Mouse (Mus musculus) kidney, embryonic 15.5 days (tissue): ENCODE data around the gene Znrf1. TPM values are rescaled to one million over a fixed set of nuclear protein-coding genes. Genes with fewer than 3 reads are reported as not detected.

Source experiments
- ATAC-seq: fragments of 200-750 bp; cut with Nextera tagmentation; replicated peaks from 2 replicates; pipeline ENCODE4 v1.8.0; 2017; ENCODE audit warnings: moderate TSS enrichment; ENCODE audit not compliant: low FRiP score
- H3K27ac ChIP-seq: fragments of 300-500 bp; sonication (generic); 2 replicates; pipeline ENCODE4 v1.5.1; 2015; ENCODE audit warnings: mild to moderate bottlenecking, inconsistent platforms
- H3K27me3 ChIP-seq: fragments of 300-500 bp; sonication (generic); 2 replicates; pipeline ENCODE4 v1.6.1; 2015; ENCODE audit warnings: inconsistent platforms
- H3K36me3 ChIP-seq: fragments of 300-500 bp; sonication (generic); 2 replicates; pipeline ENCODE4 v1.6.1; 2015; ENCODE audit warnings: inconsistent platforms
- H3K4me1 ChIP-seq: fragments of 300-500 bp; sonication (generic); 2 replicates; pipeline ENCODE4 v1.6.1; 2015; ENCODE audit warnings: inconsistent platforms
- H3K4me2 ChIP-seq: fragments of 300-500 bp; sonication (generic); 2 replicates; pipeline ENCODE4 v1.6.1; 2015; ENCODE audit warnings: moderate library complexity, mild to moderate bottlenecking, inconsistent platforms
- H3K4me3 ChIP-seq: fragments of 300-500 bp; sonication (generic); replicated peaks from 2 replicates; pipeline ENCODE4 v1.5.1; 2015; ENCODE audit warnings: mild to moderate bottlenecking, inconsistent platforms
- H3K9ac ChIP-seq: fragments of 300-500 bp; sonication (generic); 2 replicates; pipeline ENCODE4 v1.6.1; 2015; ENCODE audit warnings: mild to moderate bottlenecking, inconsistent platforms
- H3K9me3 ChIP-seq: fragments of 300-500 bp; sonication (generic); replicated peaks from 2 replicates; pipeline ENCODE4 v1.6.1; 2016; ENCODE audit warnings: inconsistent platforms
- WGBS: fragments of 180-500 bp; shearing (Covaris S2); methylation state at CpG from one replicate; pipeline ENCODE4 v1.1.7; 2015; ENCODE audit warnings: mixed read lengths; 5-methylcytosine and 5-hydroxymethylcytosine counted together
- polyA plus RNA-seq: library from polyadenylated mRNA; unstranded; fragments of >200 nt; fragmentation: Nextera tagmentation; extraction: Ambion mirVana; gene quantifications from 2 replicates; pipeline ENCODE4 v1.2.1, GENCODE M21; 2015

The Znrf1 gene
- polyA plus RNA-seq, 1 experiment from 2014 or later: 28.6 TPM

DNA sequence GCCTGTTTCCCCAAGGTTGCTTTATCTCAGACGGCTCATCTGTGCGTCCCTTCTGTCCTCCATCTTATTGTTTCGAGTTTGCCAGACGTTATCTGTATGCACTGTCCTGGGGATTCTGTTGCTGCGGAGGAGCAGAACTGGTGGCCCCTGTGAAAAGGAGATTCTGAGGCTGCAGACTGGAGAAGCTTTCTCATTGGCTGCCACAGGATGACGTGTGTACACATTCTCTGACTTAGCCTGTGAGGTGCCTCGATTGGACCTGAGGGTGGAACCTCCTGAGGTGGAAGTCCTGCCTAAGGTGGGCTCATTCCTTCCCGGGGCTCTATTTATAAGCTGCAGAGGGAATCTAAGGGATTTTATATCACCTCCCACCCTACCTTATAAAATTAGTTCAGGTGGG is 37.7 kb downstream of the Znrf1 start:
- no peak overlapping the region for H3K27ac ChIP-seq
- H3K4me3 ChIP-seq: no peak overlapping the region
- peaks cover 35% of the 10 kb centered on the region for H3K4me1 ChIP-seq
- WGBS: 48% methylated on average over 8 of the region's 8 CpGs
- H3K4me2 ChIP-seq: no peak overlapping the region
- no peaks in the 10 kb centered on the region for H3K9me3 ChIP-seq
- H3K9ac ChIP-seq: no peak overlapping the region
- peaks cover 10% of the 10 kb centered on the region; the same call in 1 of the 2 replicates for H3K36me3 ChIP-seq
- ATAC-seq: peak; percentile 64
- H3K27me3 ChIP-seq: no peaks in the 10 kb centered on the region

DNA sequence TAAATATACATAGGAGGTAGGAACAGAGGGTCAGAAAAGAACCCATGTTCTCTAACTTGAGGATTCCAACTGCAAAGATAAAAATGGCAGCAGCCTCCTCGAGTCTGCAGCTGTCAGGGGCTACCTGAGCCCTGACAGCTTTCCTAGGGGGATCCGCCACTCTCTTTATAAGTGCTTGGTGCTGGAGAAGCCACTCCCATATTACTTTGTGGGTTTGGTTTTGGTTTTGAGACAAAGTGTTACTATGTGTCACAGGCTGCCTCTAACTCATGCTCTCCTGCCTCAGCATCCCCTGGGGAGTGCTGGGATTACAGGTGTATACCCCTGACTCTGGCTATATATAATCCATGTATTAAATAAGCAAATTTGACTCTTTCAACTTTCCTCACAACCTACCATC is 38.1 kb downstream of the Znrf1 start:
- Histone ChIP-seq H3K27ac (no peak overlapping the region), H3K4me2 (no peak overlapping the region), H3K9me3 (no peaks in the 10 kb centered on the region), H3K4me1 (peaks cover 35% of the 10 kb centered on the region), H3K4me3 (no peak overlapping the region), H3K9ac (no peak overlapping the region), H3K36me3 (peaks cover 12% of the 10 kb centered on the region; the same call in 1 of the 2 replicates), H3K27me3 (no peaks in the 10 kb centered on the region)
- no peak for ATAC-seq
- WGBS: 75% methylated on average over 2 of the region's 2 CpGs

DNA sequence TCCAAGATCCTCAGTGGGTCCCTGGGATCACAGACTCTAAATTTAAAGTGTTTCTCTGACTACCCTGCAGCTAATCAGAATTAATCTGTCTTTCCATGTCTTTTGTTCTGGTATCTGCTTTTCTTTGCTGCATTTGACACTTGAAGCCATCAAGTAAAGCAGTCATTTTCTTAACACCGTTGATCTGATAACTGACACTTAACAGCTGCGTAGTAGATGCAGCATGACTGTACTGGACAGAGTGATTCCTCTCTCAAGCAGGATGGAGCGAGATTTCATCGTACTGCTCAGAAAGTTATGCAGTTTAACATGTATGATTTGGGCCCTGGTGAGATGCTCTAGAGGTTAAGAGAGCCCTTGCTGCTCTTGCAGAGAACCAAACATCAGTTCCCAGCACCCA is 39.6 kb downstream of the Znrf1 start:
- WGBS: 93% methylated on average over 4 of the region's 4 CpGs
- 0 out of 2 replicates have a peak overlapping the region, but pooled peaks have one; percentile 13 for H3K27ac ChIP-seq
- no peak overlapping the region for H3K9ac ChIP-seq
- no peaks in the 10 kb centered on the region for H3K9me3 ChIP-seq
- no peak for ATAC-seq
- no peak overlapping the region for H3K4me2 ChIP-seq
- no peak overlapping the region for H3K4me3 ChIP-seq
- H3K36me3 ChIP-seq: peaks cover 12% of the 10 kb centered on the region; the same call in 1 of the 2 replicates
- peaks cover 33% of the 10 kb centered on the region for H3K4me1 ChIP-seq
- H3K27me3 ChIP-seq: no peaks in the 10 kb centered on the region

DNA sequence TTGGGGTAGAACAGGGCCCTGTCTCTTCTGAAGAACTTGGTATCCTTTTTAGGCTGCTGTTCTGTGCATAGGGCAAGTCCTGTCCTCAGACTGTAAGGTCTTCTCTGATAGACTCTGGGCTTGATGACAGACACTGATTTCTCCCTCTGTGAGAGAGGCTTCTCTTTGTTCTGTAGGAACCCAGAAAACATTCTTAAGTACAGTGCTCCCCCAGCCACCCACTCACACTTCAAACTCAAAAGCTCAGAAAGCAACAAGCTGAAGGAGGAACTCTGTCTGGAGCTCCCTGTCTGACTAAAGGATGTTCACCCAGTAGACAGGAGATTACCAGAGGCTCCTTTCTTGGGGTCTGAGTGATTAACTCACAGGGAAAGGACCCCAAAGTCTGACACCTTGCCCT is 40.6 kb downstream of the Znrf1 start:
- Histone ChIP-seq H3K9me3 (no peaks in the 10 kb centered on the region), H3K36me3 (peaks cover 15% of the 10 kb centered on the region; the same call in 1 of the 2 replicates), H3K4me1 (peaks cover 32% of the 10 kb centered on the region), H3K4me3 (no peak overlapping the region), H3K9ac (no peak overlapping the region), H3K27ac (peak overlapping the region; percentile 18; the same call in 1 of the 2 replicates), H3K27me3 (no peaks in the 10 kb centered on the region), H3K4me2 (no peak overlapping the region)
- ATAC-seq: no peak

DNA sequence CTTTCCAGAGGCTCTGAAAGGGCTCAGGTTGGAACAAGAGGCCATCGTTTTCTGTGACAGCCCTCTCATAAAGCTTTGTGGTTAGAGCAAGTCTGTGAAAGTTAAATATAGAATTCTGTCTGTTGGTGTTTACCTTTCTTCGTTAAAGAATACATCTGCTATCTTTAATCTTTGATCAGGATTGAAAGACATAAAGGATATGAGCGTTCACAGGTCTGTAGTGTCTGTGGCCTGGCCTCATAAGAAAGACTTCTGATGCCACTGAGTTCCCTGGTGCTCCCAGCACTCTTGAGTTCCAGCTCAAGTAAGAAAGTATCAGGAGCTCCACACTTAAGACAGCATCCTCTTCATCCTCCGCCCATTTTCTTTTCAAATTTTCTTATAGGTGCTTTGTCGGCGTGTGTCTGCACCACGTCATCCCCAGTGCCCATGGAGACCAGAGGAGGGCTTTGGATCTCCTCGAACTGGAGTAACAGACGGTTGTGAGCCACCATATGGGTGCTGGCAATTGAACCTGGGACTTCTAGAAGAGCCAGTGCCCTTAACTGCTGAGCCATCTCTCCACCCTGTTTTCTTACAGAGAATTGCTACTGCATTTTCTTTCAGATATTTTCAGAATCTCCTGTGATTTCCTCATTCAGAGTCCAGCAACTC is 42.1 kb downstream of the Znrf1 start:
- no peak overlapping the region for H3K9ac ChIP-seq
- ATAC-seq: no peak
- no peak overlapping the region for H3K27ac ChIP-seq
- WGBS: 81% methylated on average over 9 of the region's 9 CpGs
- no peaks in the 10 kb centered on the region for H3K9me3 ChIP-seq
- peaks cover 15% of the 10 kb centered on the region; the same call in 1 of the 2 replicates for H3K36me3 ChIP-seq
- H3K4me1 ChIP-seq: peaks cover 18% of the 10 kb centered on the region
- H3K4me2 ChIP-seq: no peak overlapping the region
- H3K27me3 ChIP-seq: no peaks in the 10 kb centered on the region
- no peak overlapping the region for H3K4me3 ChIP-seq

DNA sequence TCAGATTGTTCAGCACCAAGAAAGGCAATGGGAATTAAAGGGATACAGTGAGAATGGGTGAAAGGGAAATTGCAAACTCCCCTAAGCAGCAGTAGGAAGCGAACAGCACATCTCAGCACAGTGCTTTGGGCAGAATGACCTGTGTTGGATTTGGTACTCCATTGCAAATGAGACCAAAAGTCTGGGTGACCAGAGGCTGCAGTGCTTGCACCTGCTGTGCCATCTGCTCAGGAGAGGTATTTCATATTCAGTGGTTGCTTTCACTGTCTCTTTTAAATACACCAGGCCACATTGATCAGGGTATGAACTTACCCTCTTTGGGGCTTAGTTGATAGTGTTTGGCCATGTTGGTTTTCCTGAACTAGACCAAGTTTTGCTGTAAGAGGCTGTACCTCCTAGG is 43.4 kb downstream of the Znrf1 start:
- H3K9me3 ChIP-seq: no peaks in the 10 kb centered on the region
- no peak for ATAC-seq
- H3K4me1 ChIP-seq: peaks cover 18% of the 10 kb centered on the region
- WGBS: 96% methylated on average over 1 of the region's 1 CpGs
- H3K27ac ChIP-seq: no peak overlapping the region
- H3K36me3 ChIP-seq: peaks cover 15% of the 10 kb centered on the region; the same call in 1 of the 2 replicates
- H3K27me3 ChIP-seq: no peaks in the 10 kb centered on the region
- no peak overlapping the region for H3K4me2 ChIP-seq
- H3K4me3 ChIP-seq: no peak overlapping the region
- no peak overlapping the region for H3K9ac ChIP-seq

DNA sequence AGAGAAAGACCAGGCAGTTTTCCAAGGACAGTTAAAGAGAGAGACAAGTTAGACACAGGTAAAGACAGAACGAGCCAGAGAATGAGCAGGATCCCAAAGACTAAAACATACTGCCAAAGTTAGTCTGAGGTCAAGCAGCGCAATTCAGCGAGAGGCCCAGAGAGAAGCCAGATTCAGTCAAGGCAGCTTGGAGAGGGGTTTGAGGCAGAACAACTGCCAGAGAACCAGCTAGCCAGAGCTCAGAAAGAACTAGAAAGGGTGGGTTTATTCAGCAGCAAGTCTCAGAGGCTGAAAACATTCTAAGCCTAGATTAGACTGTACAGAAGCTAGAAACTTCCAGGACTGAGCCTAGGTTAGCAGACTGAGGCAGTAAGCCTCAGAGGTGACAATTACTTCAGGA is 44.4 kb downstream of the Znrf1 start:
- H3K4me2 ChIP-seq: no peak overlapping the region
- ATAC-seq: no peak
- no peak overlapping the region for H3K4me3 ChIP-seq
- H3K27me3 ChIP-seq: no peaks in the 10 kb centered on the region
- no peak overlapping the region for H3K9ac ChIP-seq
- 78% methylated on average over 3 of the region's 3 CpGs for WGBS
- no peak overlapping the region for H3K27ac ChIP-seq
- H3K36me3 ChIP-seq: peaks cover 12% of the 10 kb centered on the region; the same call in 1 of the 2 replicates
- H3K4me1 ChIP-seq: peaks cover 18% of the 10 kb centered on the region
- H3K9me3 ChIP-seq: no peaks in the 10 kb centered on the region

DNA sequence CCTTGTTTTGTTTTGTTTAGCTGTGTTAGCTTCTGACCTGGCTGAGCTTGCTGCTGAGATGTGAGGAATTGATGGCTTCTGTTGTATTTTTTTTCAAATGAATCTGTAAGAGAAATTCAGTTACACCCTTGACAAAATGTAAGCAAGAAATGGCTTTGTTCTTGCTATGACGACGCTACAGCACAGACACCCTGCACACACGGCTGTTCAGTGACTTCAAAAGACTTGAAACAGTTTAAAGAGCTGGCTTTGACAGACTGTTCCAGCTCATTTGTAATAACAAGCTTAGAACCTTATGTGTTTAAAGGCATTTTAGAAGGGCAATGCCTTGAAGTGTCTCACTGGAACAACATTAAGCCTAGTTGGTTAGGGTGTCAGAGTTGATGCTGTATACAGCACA is 46.5 kb downstream of the Znrf1 start:
- H3K27ac ChIP-seq: no peak overlapping the region
- no peaks in the 10 kb centered on the region for H3K4me1 ChIP-seq
- peaks cover 10% of the 10 kb centered on the region; the same call in 1 of the 2 replicates for H3K36me3 ChIP-seq
- H3K4me3 ChIP-seq: no peak overlapping the region
- no peak overlapping the region for H3K9ac ChIP-seq
- ATAC-seq: no peak
- 66% methylated on average over 3 of the region's 3 CpGs for WGBS
- H3K27me3 ChIP-seq: no peaks in the 10 kb centered on the region
- no peaks in the 10 kb centered on the region for H3K9me3 ChIP-seq
- no peak overlapping the region for H3K4me2 ChIP-seq

DNA sequence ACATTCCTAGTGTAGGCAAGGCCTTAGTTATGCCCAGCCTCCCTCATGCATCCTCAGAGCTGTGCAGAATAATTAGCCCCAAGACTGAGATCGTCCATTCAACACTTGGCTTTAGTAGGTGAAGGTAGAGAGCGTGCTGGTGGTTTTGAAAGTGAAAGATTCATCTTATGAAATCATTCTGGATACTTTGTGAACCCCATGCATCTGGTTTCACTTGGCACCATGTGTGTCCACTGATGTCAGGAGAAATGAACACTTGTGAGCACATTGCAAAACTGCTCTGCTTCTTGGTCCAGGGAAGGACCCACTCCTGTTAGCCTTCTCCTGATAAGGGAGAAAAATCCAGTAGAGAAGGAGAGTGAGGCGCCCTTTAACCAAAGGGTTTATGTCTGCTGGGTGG is 49.0 kb downstream of the Znrf1 start:
- Histone ChIP-seq H3K9me3 (no peaks in the 10 kb centered on the region), H3K36me3 (peaks cover 3% of the 10 kb centered on the region; the same call in 1 of the 2 replicates), H3K4me1 (0 out of 2 replicates have a peak, but pooled peaks cover 2% of the 10 kb centered on the region), H3K27me3 (no peaks in the 10 kb centered on the region), H3K27ac (no peak overlapping the region), H3K4me2 (no peak overlapping the region), H3K4me3 (no peak overlapping the region), H3K9ac (no peak overlapping the region)
- no peak for ATAC-seq
- WGBS: 88% methylated on average over 3 of the region's 3 CpGs

DNA sequence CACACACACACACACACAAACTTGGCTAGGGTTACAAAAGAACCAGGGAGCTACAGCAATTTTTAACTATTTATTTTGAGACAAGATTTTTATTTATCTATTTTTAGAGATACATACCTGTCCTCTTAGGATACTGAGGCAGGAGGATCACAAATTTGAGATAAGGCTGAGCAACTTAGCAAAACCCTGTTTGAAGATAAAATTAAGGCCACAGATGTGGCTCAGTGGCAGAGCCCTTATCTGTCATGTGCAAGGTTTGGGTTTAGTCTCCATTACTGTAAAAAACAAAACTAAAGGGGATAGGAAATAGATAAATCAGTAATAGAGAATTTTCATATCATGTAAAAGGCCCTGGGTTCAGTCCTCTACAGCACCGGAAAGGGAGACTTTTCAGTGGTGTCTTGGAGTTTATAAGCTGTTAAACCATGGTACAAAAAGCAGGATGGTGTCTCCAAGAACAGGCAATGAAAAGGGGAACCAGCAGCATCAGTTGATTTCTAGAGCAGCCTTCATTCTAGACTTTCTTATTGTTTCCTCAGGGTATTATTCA is 51.7 kb downstream of the Znrf1 start:
- no peaks in the 10 kb centered on the region for H3K36me3 ChIP-seq
- H3K4me2 ChIP-seq: no peak overlapping the region
- H3K9me3 ChIP-seq: no peaks in the 10 kb centered on the region
- peaks cover 6% of the 10 kb centered on the region for H3K4me1 ChIP-seq
- no peaks in the 10 kb centered on the region for H3K27me3 ChIP-seq
- no peak overlapping the region for H3K9ac ChIP-seq
- no peak for ATAC-seq
- H3K4me3 ChIP-seq: no peak overlapping the region
- WGBS: 98% methylated on average over 1 of the region's 1 CpGs
- no peak overlapping the region for H3K27ac ChIP-seq

DNA sequence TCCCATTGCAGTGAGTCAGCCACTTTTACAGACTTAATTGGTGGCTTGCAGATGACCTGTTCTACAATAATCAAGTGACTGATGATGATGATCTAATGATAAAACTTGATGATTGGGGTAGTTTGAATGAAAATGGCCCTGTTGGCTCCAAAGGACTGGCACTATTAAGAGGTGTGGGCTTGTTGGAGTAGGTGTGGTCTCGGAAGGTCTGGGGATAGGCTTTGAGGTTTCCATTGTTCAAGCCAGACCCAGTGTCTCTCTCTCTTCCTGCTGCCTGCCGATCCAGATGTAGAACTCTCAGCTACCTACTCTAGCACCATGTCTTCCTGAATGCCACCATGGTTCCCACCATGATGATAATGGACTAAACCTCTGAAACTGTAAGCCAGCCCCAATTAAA is 52.4 kb downstream of the Znrf1 start:
- Histone ChIP-seq H3K4me2 (no peak overlapping the region), H3K4me1 (peaks cover 13% of the 10 kb centered on the region), H3K9ac (no peak overlapping the region), H3K36me3 (no peaks in the 10 kb centered on the region), H3K9me3 (no peaks in the 10 kb centered on the region), H3K27me3 (no peaks in the 10 kb centered on the region), H3K27ac (no peak overlapping the region), H3K4me3 (no peak overlapping the region)
- WGBS: 85% methylated on average over 2 of the region's 2 CpGs
- ATAC-seq: no peak

DNA sequence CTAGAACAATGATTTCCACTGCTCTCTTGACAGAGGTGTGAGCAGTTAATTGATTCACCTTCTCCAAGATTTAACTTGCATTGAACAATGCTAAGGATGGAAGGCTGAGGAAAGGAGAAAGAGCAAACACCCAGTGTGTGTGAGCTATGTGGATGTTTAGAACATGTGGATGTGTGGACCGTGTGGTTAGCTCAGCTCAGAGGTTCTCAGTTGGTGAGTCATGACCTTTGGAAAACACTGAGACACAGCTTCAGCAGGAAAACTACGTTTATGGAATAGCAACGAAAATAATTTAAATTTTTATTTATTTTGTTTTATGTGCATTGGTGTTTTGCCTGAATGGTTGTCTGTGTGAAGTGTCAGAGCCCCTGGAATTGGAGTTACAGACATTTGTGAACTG is 54.3 kb downstream of the Znrf1 start:
- no peaks in the 10 kb centered on the region for H3K9me3 ChIP-seq
- ATAC-seq: no peak
- no peak overlapping the region for H3K27ac ChIP-seq
- no peak overlapping the region for H3K9ac ChIP-seq
- H3K27me3 ChIP-seq: no peaks in the 10 kb centered on the region
- peaks cover 29% of the 10 kb centered on the region for H3K4me1 ChIP-seq
- no peak overlapping the region for H3K4me2 ChIP-seq
- WGBS: 76% methylated on average over 3 of the region's 3 CpGs
- no peak overlapping the region for H3K4me3 ChIP-seq
- no peaks in the 10 kb centered on the region for H3K36me3 ChIP-seq

DNA sequence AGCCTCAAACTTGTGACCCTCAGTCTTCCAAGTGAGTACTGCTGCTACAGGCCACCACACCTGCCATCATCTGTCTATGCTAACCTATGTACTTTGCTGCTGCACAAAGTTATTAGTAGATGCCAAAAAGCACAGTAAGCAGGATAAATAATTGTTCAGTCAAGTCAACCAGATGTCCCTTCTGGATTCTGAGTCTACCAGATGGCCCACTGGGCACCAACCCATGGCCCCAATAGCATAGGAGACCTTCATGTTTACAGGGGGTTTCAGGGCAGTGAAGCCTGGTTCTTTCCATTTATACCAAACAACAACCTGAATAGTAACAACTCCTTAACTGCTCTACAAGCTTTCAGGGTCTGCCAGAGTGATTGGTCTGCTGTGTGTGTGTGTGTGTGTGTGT is 55.3 kb downstream of the Znrf1 start:
- Histone ChIP-seq H3K4me2 (no peak overlapping the region), H3K27me3 (no peaks in the 10 kb centered on the region), H3K9ac (no peak overlapping the region), H3K27ac (no peak overlapping the region), H3K4me1 (peaks cover 39% of the 10 kb centered on the region), H3K9me3 (no peaks in the 10 kb centered on the region), H3K36me3 (no peaks in the 10 kb centered on the region), H3K4me3 (no peak overlapping the region)
- no peak for ATAC-seq
